Mouse (Mus musculus): ENCODE data around the gene Usp33. TPM values are rescaled to one million over a fixed set of nuclear protein-coding genes. Genes with fewer than 3 reads are reported as not detected.

The Usp33 gene
- polyA plus RNA-seq, 1 experiment from 2014 or later = 45.8 TPM

Other genes starting within 250 kb of the Usp33 start
- gene Gipc2, start 180.2 kb upstream of the Usp33 start, polyA plus RNA-seq (2015; fragmentation: Nextera tagmentation; extraction: Ambion mirVana) = 56.1 and 59.9 TPM in 2 replicates
- gene Dnajb4, start 136.2 kb upstream of the Usp33 start, polyA plus RNA-seq (2015; fragmentation: Nextera tagmentation; extraction: Ambion mirVana) = 38.9 and 39.8 TPM in 2 replicates
- 156 and 169 TPM in 2 replicates for gene Fubp1, start 136.1 kb upstream of the Usp33 start, polyA plus RNA-seq (2015; fragmentation: Nextera tagmentation; extraction: Ambion mirVana)
- gene Nexn, start 80.1 kb upstream of the Usp33 start, polyA plus RNA-seq (2015; fragmentation: Nextera tagmentation; extraction: Ambion mirVana) = 33.8 and 44.9 TPM in 2 replicates
- 10.9 and 11.1 TPM in 2 replicates for gene Miga1, start 6.1 kb upstream of the Usp33 start, polyA plus RNA-seq (2015; fragmentation: Nextera tagmentation; extraction: Ambion mirVana)
- 36.8 and 37.9 TPM in 2 replicates for gene Zzz3, start 49.0 kb downstream of the Usp33 start, polyA plus RNA-seq (2015; fragmentation: Nextera tagmentation; extraction: Ambion mirVana)